Mouse (Mus musculus) liver, postnatal 0 days (tissue): ENCODE results near the gene Dysf.

Experiments
- CTCF ChIP-seq: sonication (generic); IDR thresholded peaks from 2 replicates; pipeline ENCODE4 v1.5.1; 2016; ENCODE audit warnings: antibody characterized with exemption, low read depth
- EP300 ChIP-seq: IDR thresholded peaks from 2 replicates; pipeline ENCODE4 v1.6.1; 2016; ENCODE audit warnings: antibody characterized with exemption, low read depth, mild to moderate bottlenecking

GRCm38 (mm10) chr6:84217216-84217933 lies 209.0 kb downstream of the Dysf start:
- TF ChIP-seq CTCF (no peak), EP300 (no peak)
